Mouse (Mus musculus): Measurements from ENCODE around the gene Ccdc65.

DNA sequence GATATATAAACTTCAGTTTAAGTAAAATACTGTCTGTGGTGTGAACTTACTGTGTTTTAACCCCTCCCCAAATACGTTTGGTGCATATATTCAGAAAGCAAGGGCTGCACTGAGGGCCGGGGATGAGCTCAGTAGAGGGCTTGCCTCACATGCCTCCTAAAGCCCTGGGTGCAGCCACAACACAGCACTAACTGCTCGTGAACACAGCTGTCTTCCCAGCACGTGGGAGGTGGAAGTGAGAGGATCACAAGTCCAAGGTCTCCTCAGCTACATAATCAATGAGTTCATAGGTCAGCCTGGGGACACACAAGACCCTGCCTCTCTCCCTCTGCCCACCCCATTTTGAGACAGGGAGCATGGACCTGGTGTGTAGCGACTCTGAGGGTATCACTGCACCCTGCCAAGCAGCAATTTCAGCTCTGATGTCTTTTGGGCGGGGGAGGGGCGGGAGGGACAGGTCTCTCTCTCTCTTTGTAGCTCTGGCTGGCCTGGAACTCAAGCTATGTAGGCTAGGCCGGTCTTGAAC is 24.1 kb downstream of the Ccdc65 start:
- no peak for TF ChIP-seq CTCF (IDR thresholded peaks at IDR 0.05; ENCODE audit: borderline replicate concordance, insufficient read depth, low read length)
- no peak for TF ChIP-seq POLR2A (IDR thresholded peaks at IDR 0.05; ENCODE audit: low read depth, low read length)

All from embryonic fibroblast, embryonic 13.5 days (primary cell).